Mouse (Mus musculus) heart, adult 18-20 months (tissue): ENCODE results near the gene Map2k6. TPM values are rescaled to one million over a fixed set of nuclear protein-coding genes. Genes with fewer than 3 reads are reported as not detected.

ENCODE experiments used
- DNase-seq, 2 experiments: peaks; one replicate each; pipeline ENCODE4 v3.0.0; 2021 to 2022; ENCODE audit warnings: mixed read lengths in 1 of 2
- total RNA-seq, 2 experiments: library from RNA; stranded (reverse); gene quantifications; 2 replicates each; pipeline ENCODE4 v1.2.3; 2021

Gene Map2k6
- total RNA-seq, 2 experiments from 2014 or later = 4.2 to 5.8 TPM

DNA sequence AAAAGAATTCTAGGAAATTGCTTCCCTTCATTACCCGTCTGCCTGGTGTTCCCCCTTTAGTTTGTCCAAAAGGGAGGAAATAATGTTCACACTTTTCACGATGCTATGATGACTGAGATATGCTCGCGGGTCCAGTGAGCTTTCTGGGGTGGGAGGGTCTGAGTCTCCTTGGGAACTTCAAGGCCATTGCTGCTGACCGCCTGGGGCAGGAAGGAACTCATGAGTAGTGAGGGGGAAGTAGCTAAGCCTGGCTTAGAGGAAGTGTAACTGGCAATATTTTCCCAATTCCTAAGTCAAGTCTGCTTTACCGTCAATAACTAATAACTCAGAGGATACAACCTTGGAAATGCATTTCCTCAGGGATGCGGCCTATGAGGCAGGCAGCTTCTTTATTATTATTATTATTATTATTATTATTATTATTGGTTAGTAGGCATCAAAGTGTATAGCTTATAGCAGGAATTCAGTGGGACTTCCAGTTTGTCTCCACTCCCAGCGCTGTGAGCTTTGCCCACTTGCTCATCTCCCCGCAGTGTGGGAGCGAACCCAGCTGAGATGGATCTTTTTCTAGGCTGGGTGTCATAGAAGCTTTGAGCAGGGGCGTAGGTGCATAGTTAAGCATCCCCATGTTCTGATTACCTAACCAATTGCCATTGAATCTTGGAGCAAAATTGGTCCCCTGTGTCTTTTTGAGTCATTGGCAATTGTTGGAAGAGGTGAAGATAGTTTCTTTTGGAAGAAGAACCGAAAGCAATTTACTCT lies 163.6 kb downstream of the Map2k6 start:
- peak in 1 of 2 experiments; percentile 19 for DNase-seq

DNA sequence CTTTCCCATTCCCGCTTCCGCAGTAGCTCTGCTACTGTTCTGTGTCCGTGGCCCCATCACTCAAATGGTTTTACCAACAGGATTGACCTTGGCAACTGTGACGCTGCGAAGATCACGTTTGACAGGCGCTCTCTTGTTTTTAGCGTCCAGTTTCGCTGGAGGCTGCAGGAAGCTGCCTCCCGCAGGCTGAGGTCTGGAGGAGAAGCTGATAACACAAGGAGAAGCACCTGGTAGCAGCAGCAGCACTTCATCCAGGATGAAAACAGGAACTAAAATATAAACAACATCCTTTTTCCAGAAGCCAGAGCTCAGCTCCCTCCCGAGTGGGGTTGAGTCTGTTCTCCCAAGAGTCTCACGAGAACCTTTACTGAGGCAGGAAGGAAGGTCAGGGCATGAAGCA lies 164.3 kb downstream of the Map2k6 start:
- DNase-seq = peak in 1 of 2 experiments; percentile 8

DNA sequence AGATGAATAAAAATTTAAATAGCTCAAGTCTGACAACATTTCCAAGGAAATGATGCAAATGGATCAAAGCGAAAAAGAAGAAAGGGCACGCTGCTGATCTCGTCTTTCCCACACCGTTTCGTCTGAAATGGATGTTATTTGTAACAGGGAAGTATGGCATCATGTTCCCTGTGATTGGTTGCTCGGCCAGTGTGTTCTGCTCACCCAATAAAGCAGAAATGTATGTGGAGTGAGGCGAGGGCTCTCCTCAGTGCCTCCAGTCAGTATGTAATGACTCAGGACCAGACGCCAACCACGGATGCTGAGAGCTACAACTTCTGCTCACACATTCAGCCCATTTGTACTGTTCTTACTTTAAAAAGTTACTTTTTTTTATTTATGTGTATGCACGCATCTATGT lies 164.9 kb downstream of the Map2k6 start:
- no peak for DNase-seq

DNA sequence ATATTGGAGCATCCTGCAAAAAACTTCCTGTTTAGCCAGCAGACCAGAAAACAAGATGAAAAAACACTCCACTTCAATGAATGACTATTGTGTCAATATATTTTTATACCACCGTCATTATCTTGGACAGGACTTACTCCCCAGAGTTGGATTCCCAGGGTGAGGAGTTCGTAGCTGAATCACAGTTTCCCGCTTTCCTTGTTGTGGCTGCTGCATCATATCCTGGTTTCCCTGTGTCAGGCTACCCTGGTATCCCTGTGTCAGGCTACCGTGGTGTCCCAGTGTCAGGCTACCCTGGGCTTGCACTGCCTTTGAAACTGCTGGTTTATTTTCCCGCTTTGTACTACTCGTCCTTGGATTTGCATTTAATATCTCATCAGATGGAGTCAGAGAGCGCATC lies 167.4 kb downstream of the Map2k6 start:
- DNase-seq = no peak

DNA sequence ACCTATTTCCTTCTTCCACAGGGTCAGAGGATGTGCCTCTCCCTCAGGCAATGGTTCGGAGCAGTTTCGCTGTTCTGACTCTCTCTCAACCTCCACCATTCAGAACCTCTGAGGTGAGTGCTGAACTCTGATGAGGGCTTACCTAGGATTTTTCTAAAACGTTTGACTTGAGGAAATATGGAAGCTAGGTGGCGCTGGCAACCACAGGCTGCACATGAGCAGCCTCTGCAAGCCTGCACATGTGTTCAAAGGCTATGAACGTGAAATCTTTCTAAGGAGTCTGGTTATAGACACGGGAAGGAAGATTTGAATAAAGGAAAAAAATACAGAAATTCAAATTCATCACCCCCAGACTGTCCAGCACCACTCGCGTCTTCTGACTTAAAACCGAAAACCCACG lies 173.6 kb downstream of the Map2k6 start:
- DNase-seq = peak; percentile 11 to 57

Other genes starting within 250 kb of the Map2k6 start
- 10 to 100 TPM; 10.6 to 12.3 TPM for gene Abca9, start 230.9 kb upstream of the Map2k6 start, total RNA-seq
- gene Abca6, start 147.3 kb upstream of the Map2k6 start, total RNA-seq = 1 to 10 TPM; 4.1 to 4.2 TPM
- gene Abca5, start 61.4 kb upstream of the Map2k6 start, total RNA-seq = 1 to 10 TPM; 7.2 to 9.7 TPM